Mouse (Mus musculus) adrenal gland, adult 2 months (tissue): Measurements from ENCODE around the gene Ino80b. TPM values are rescaled to one million over a fixed set of nuclear protein-coding genes. Genes with fewer than 3 reads are reported as not detected.
"Not testable (repeated sequence)": the region's sequence is repeated elsewhere in the genome, so short reads cannot be mapped to it uniquely, and the experiment has no call there.

Source experiments
- DNase-seq: peaks from one replicate; pipeline ENCODE4 v3.0.0; 2021
- long read RNA-seq: library from polyadenylated mRNA; stranded (forward); transcript quantifications from one replicate; pipeline ENCODE4 v2.0.0, GENCODE M21; 2021
- polyA plus RNA-seq: library from polyadenylated mRNA; depleted of rRNA; stranded (reverse); fragments of >200 nt; gene quantifications from 2 replicates; pipeline ENCODE4 v1.2.3, GENCODE M21; 2012; rRNA removed
- total RNA-seq, 2 experiments: library from RNA; stranded (reverse); gene quantifications; 2 replicates each; pipeline ENCODE4 v1.2.3; 2021

The Ino80b gene
- total RNA-seq, result 10 to 100 TPM; 16.1 to 27.3 TPM
- 90.2 and 102 TPM in 2 replicates for polyA plus RNA-seq
- long read RNA-seq, transcript Ino80b-202 (5 exons, 1,503 nt), result major isoform, 17 of 21 reads
- long read RNA-seq, partial matches to known transcripts, result 1 of 21 reads
- long read RNA-seq, other reads (novel, unspliced or antisense), result 3 of 21 reads

- no peak for DNase-seq
Measured at GRCm38 (mm10) chr6:83125331-83125730, at the start of gene Ino80b. Gene Ino80b (minus strand): TSS chr6:83125431.

GRCm38 (mm10) chr6:83172240-83172920 lies 47.1 kb upstream of the Ino80b start:
- DNase-seq, result no peak

GRCm38 (mm10) chr6:83171063-83171462 lies 45.8 kb upstream of the Ino80b start:
- DNase-seq, result no peak

- peak; percentile 78 for DNase-seq
Measured at GRCm38 (mm10) chr6:83169872-83170271, 44.6 kb upstream of the Ino80b start.

- DNase-seq, result no peak
Measured at GRCm38 (mm10) chr6:83166243-83166630, 41.0 kb upstream of the Ino80b start.

GRCm38 (mm10) chr6:83165607-83166242 lies 40.5 kb upstream of the Ino80b start, which contains the start of gene Dctn1:
Gene Dctn1 (plus strand): TSS chr6:83165920.
- peak; percentile 95 for DNase-seq

GRCm38 (mm10) chr6:83165026-83165606 lies 39.9 kb upstream of the Ino80b start:
- no peak for DNase-seq

GRCm38 (mm10) chr6:83162701-83163100 lies 37.5 kb upstream of the Ino80b start:
- DNase-seq, result peak; percentile 74

- DNase-seq, result peak; percentile 80
Measured at GRCm38 (mm10) chr6:83161921-83162641, 36.9 kb upstream of the Ino80b start.

- no peak for DNase-seq
Measured at GRCm38 (mm10) chr6:83161442-83161841, 36.2 kb upstream of the Ino80b start.

GRCm38 (mm10) chr6:83159456-83159855 lies 34.2 kb upstream of the Ino80b start:
- DNase-seq, result not testable (repeated sequence)

- DNase-seq, result peak; percentile 78
Measured at GRCm38 (mm10) chr6:83156259-83156684, 31.0 kb upstream of the Ino80b start, which contains the start of the genes Wdr54 and 1700003E16Rik. Gene Wdr54 (minus strand): TSS chr6:83156397. Gene 1700003E16Rik (plus strand): TSS chr6:83156404.

GRCm38 (mm10) chr6:83155552-83156238 lies 30.5 kb upstream of the Ino80b start:
- no peak for DNase-seq

- no peak for DNase-seq
Measured at GRCm38 (mm10) chr6:83153485-83153884, 28.3 kb upstream of the Ino80b start.

- DNase-seq, result no peak
Measured at GRCm38 (mm10) chr6:83153038-83153437, 27.8 kb upstream of the Ino80b start.

- DNase-seq, result no peak
Measured at GRCm38 (mm10) chr6:83151721-83152120, 26.5 kb upstream of the Ino80b start.

- peak; percentile 66 for DNase-seq
Measured at GRCm38 (mm10) chr6:83147280-83147679, 22.0 kb upstream of the Ino80b start.

- no peak for DNase-seq
Measured at GRCm38 (mm10) chr6:83145805-83146204, 20.6 kb upstream of the Ino80b start.

- peak; percentile 45 for DNase-seq
Measured at GRCm38 (mm10) chr6:83145209-83145608, 20.0 kb upstream of the Ino80b start.

- DNase-seq, result no peak
Measured at GRCm38 (mm10) chr6:83142886-83143285, 17.7 kb upstream of the Ino80b start.

GRCm38 (mm10) chr6:83142211-83142731 lies 17.0 kb upstream of the Ino80b start:
- DNase-seq, result peak; percentile 45
